Mouse (Mus musculus) stomach, postnatal 0 days (tissue): ENCODE measurements at regions not wholly inside any gene's neighbourhood (a gene's known extent, or its start where the extent isn't known, plus 50 kb on each side); places are given as distances from the start of the nearest gene placed in this dataset.
A peak's percentile ranks its signal among the peaks of the same experiment; 100 is the strongest.

Experiments used
- ATAC-seq: fragments of 200-750 bp; cut with Nextera tagmentation; 2 replicates; pipeline ENCODE4 v1.8.0; 2017; ENCODE audit not compliant: low FRiP score, low TSS enrichment
- DNase-seq: peaks from one replicate; pipeline ENCODE4 v3.0.0-alpha.2; 2016; ENCODE audit warnings: low spot score
- H3K27ac ChIP-seq: fragments of 300-500 bp; sonication (generic); replicated peaks from 2 replicates; pipeline ENCODE4 v1.5.1; 2014; ENCODE audit warnings: mild to moderate bottlenecking, control low read depth
- H3K27me3 ChIP-seq: fragments of 300-500 bp; sonication (generic); 2 replicates; pipeline ENCODE4 v1.6.1; 2014; ENCODE audit warnings: low read length; ENCODE audit not compliant: control insufficient read depth, insufficient read depth
- H3K36me3 ChIP-seq: fragments of 300-500 bp; sonication (generic); 2 replicates; pipeline ENCODE4 v1.6.1; 2014; ENCODE audit warnings: low read length, mixed read lengths; ENCODE audit not compliant: control insufficient read depth, insufficient read depth
- H3K4me1 ChIP-seq: fragments of 300-500 bp; sonication (generic); replicated peaks from 2 replicates; pipeline ENCODE4 v1.6.1; 2014; ENCODE audit warnings: antibody characterized with exemption; ENCODE audit not compliant: control insufficient read depth, insufficient read depth
- H3K4me2 ChIP-seq: fragments of 300-500 bp; sonication (generic); replicated peaks from 2 replicates; pipeline ENCODE4 v1.6.1; 2014; ENCODE audit warnings: low read depth, mild to moderate bottlenecking, control low read depth, moderate library complexity
- H3K4me3 ChIP-seq: fragments of 300-500 bp; sonication (generic); 2 replicates; pipeline ENCODE4 v1.5.1; 2014; ENCODE audit warnings: low read depth, low read length, control low read depth
- H3K9ac ChIP-seq: fragments of 300-500 bp; sonication (generic); 2 replicates; pipeline ENCODE4 v1.6.1; 2014; ENCODE audit warnings: mild to moderate bottlenecking, low read length, control low read depth, mixed read lengths
- H3K9me3 ChIP-seq: fragments of 300-500 bp; sonication (generic); 2 replicates; pipeline ENCODE4 v1.6.1; 2016; ENCODE audit warnings: low read length; ENCODE audit not compliant: control insufficient read depth
- CTCF ChIP-seq: IDR thresholded peaks from 2 replicates; pipeline ENCODE4 v1.5.1; 2016; ENCODE audit warnings: antibody characterized with exemption, low read depth, mild to moderate bottlenecking, moderate library complexity
- EP300 ChIP-seq: optimal IDR thresholded peaks from 2 replicates; pipeline ENCODE3; 2016; ENCODE audit warnings: antibody characterized with exemption
- WGBS: fragments of 180-500 bp; shearing (Covaris S2); extraction: QIAGEN DNeasy Blood & Tissue Kit; methylation state at CpG from one replicate; pipeline ENCODE4 v1.1.7; 2014; 5-methylcytosine and 5-hydroxymethylcytosine counted together

DNA sequence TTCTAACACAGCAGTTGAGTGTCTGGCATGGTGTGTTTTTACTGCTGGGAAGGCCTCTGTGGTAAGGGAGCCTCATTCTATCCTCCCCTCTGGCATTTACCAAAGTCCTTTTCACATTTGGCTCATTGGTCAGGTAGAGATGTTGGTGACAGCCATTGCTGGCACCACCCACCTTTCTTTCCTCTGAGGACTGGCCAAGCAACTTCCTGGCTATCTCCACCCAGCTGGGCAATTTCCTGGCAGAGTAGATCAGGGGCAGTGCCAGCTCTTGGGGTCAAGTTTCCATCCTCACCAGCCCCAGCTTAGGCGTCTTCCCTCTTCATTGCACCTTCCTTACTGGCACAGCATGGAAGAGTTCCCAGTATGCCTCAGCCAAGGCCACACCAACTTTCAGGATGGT, 372.5 kb upstream of the Kif2a start:
- Histone ChIP-seq H3K4me1 (no peaks in the 10 kb centered on the region), H3K9me3 (no peaks in the 10 kb centered on the region), H3K27ac (no peak overlapping the region), H3K36me3 (no peaks in the 10 kb centered on the region), H3K4me3 (no peak overlapping the region), H3K9ac (no peak overlapping the region), H3K4me2 (no peak overlapping the region), H3K27me3 (no peaks in the 10 kb centered on the region)
- no peak for DNase-seq
- no peak for ATAC-seq
- TF ChIP-seq CTCF = no peak
- TF ChIP-seq EP300 = no peak
- 81% methylated on average over 1 of the region's 1 CpGs for WGBS

DNA sequence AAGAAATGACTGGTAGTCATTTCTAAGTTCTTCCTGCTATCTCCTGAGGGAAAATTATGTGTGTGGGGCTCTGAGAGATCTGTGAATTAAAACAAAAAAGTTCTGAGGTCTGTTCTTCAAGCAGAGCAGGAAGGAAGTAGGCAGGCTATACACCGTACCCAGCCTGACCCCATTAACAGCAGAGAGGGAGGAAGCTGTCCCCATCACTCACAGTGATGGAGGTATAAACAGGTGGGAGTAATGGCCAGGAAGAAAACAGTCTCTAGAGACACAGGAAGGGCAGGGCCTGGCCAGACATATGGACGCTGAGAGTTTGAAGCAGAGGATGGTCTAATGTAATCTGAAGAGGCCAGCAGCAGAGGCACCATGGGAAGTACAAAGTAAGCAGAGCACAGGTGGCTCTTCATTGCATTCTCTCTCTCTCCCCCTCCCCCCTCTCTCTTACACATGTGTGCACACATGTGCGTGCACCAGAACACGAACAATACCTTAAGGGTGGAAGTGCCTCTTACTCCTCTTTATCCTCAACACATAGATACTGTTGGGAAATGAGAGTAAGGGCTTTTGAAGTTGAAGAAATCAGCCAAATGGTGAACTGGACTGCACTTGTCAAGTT, 367.7 kb upstream of the Kif2a start:
- 45% methylated on average over 4 of the region's 4 CpGs for WGBS
- Histone ChIP-seq H3K27ac (no peak overlapping the region), H3K9ac (no peak overlapping the region), H3K4me3 (no peak overlapping the region), H3K4me2 (no peak overlapping the region), H3K4me1 (no peaks in the 10 kb centered on the region), H3K27me3 (no peaks in the 10 kb centered on the region), H3K36me3 (no peaks in the 10 kb centered on the region), H3K9me3 (no peaks in the 10 kb centered on the region)
- DNase-seq (no peak), ATAC-seq (no peak)
- TF ChIP-seq EP300 = no peak
- no peak for TF ChIP-seq CTCF

DNA sequence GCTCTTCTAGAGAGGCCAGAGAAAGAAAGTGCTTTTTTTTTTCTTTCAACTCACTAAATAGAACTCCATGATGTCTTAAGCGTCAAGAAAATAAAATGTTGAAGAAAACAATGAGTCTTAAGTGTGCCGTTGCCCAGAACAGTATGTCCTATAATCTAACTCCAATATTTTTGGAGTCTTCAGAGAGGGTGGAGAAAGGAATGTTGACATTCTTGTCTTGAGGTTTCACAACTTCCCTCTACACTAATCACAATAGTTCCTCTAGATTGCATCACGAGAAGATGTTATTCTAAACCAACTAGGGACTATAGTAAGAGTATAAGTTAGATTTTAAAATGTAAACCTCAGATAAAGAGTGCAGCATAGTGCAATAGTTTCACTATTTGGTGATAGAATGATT, 367.1 kb upstream of the Kif2a start:
- Histone ChIP-seq H3K4me2 (no peak overlapping the region), H3K9ac (no peak overlapping the region), H3K9me3 (no peaks in the 10 kb centered on the region), H3K4me3 (no peak overlapping the region), H3K27ac (no peak overlapping the region), H3K36me3 (no peaks in the 10 kb centered on the region), H3K27me3 (no peaks in the 10 kb centered on the region), H3K4me1 (no peaks in the 10 kb centered on the region)
- WGBS = 40% methylated on average over 3 of the region's 3 CpGs
- DNase-seq (no peak), ATAC-seq (no peak)
- TF ChIP-seq EP300 (no peak), CTCF (no peak)

DNA sequence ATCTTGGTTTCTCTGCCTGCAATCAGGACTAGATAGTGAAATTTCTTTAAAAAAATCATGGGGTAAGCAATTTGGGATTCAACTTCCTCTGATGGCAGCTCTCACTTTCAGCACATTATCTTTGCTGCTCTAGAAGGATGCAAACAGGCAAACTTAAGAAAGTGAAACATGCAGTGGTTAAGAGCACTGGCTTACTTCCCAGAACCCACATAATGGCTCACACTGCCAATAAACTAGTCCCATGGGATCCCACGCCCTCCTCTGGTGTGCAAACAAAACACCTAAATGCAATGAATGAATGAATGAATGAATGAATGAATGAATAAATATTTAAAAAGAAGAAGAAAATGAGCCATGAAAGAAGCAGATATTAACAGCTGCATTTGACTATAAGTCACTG, 356.1 kb upstream of the Kif2a start:
- no peaks in the 10 kb centered on the region for H3K9me3 ChIP-seq
- H3K27ac ChIP-seq = no peak overlapping the region
- TF ChIP-seq CTCF (no peak), EP300 (no peak)
- ATAC-seq = no peak
- DNase-seq = no peak
- no peaks in the 10 kb centered on the region for H3K27me3 ChIP-seq
- no peaks in the 10 kb centered on the region for H3K4me1 ChIP-seq
- H3K36me3 ChIP-seq = no peaks in the 10 kb centered on the region
- no peak overlapping the region for H3K4me3 ChIP-seq
- no peak overlapping the region for H3K4me2 ChIP-seq
- 58% methylated on average over 1 of the region's 1 CpGs for WGBS
- no peak overlapping the region for H3K9ac ChIP-seq

DNA sequence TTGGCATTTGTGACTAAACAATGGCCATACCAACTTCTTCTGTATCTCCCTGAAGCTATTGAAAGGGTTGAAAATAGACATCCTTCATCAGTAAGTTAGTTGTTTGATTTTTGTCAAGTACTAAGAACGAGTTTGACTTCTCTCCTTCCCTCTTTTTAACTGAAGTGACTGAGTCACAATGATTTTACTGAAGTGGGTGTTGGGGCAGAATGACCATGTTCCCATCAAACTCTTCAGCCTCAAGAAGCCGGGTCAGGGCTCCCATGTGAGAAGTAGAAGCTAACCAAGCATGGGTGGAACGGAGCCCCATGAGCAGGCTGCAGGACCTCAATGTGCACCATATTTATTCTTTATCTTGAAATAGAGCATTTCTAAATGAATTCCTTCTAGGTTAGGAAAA, 350.7 kb upstream of the Kif2a start:
- Histone ChIP-seq H3K36me3 (no peaks in the 10 kb centered on the region), H3K27ac (no peak overlapping the region), H3K4me2 (no peak overlapping the region), H3K4me1 (no peaks in the 10 kb centered on the region), H3K9ac (no peak overlapping the region), H3K9me3 (no peaks in the 10 kb centered on the region), H3K27me3 (no peaks in the 10 kb centered on the region), H3K4me3 (no peak overlapping the region)
- DNase-seq (no peak), ATAC-seq (no peak)
- WGBS = 78% methylated on average over 3 of the region's 3 CpGs
- TF ChIP-seq EP300 (no peak), CTCF (no peak)

DNA sequence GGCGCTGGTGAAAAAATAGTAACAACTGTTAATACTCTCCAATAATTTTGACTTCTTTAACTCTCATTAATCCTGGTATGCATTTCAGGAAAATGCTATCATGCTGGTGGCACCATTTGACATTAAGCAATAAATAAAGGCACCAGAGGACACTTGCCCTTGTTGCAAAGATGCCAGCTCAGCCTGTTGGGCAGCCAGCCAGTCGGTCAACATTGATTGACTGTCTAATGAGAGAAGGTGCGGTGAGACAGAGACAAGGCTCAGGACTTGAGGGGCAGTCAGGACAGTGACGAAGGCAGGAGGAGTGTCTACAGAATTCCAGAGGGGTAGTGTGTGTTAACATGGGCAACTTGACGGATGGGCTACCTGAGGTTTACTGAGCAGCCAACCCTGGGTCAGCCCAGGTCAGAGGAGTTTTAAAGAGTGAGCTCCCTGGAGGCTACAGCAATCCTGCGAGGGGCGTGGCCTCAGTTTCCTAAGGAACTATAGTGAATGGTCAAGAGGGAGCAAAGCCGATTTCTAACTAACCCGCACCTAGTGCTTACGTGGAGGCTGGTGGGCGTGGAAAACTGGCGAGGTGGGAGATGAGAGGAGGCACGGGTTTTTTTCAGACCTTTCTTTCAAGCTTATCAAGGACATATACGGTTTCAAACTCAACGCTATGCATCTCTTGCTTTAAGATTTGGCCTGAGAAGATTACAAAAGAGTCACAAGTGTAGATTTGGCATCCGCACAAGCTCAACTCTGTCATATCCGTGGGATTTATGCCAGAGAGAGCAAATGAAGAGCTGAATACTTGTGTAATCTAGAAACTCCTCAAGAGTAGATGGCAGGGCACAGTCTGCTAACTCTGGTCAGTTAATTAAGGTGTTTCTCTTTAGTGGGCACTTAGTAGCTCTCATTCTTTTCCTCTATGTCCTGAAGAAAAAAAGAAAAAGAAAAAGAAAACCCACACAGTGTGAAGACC, 350.0 kb upstream of the Kif2a start:
- Histone ChIP-seq H3K4me3 (no peak overlapping the region), H3K4me1 (no peaks in the 10 kb centered on the region), H3K9me3 (no peaks in the 10 kb centered on the region), H3K9ac (no peak overlapping the region), H3K27ac (no peak overlapping the region), H3K4me2 (no peak overlapping the region), H3K36me3 (no peaks in the 10 kb centered on the region), H3K27me3 (no peaks in the 10 kb centered on the region)
- WGBS = 31% methylated on average over 17 of the region's 17 CpGs
- no peak for TF ChIP-seq EP300
- TF ChIP-seq CTCF = no peak
- DNase-seq = peak; percentile 29
- no peak for ATAC-seq
